Mouse (Mus musculus) heart, embryonic 11.5 days (tissue): ENCODE data around the gene Sema4a. TPM values are rescaled to one million over a fixed set of nuclear protein-coding genes. Genes with fewer than 3 reads are reported as not detected.

Experiments used
- ATAC-seq: fragments of 200-750 bp; cut with Nextera tagmentation; replicated peaks from 2 replicates; pipeline ENCODE4 v1.8.0; 2017; ENCODE audit warnings: moderate library complexity; ENCODE audit not compliant: insufficient number of reproducible peaks, low FRiP score, low TSS enrichment
- H3K27ac ChIP-seq: fragments of 300-500 bp; sonication (generic); 2 replicates; pipeline ENCODE4 v1.5.1; 2014; ENCODE audit warnings: mild to moderate bottlenecking, low read depth, low read length
- H3K27me3 ChIP-seq: fragments of 300-500 bp; sonication (generic); 2 replicates; pipeline ENCODE4 v1.6.1; 2014; ENCODE audit warnings: mild to moderate bottlenecking, low read length, mixed read lengths; ENCODE audit not compliant: control insufficient read depth, insufficient read depth
- H3K36me3 ChIP-seq: fragments of 300-500 bp; sonication (generic); 2 replicates; pipeline ENCODE4 v1.6.1; 2014; ENCODE audit warnings: mild to moderate bottlenecking, low read length, moderate library complexity, mixed read lengths; ENCODE audit not compliant: control insufficient read depth, insufficient read depth
- H3K4me1 ChIP-seq: fragments of 300-500 bp; sonication (generic); 2 replicates; pipeline ENCODE4 v1.6.1; 2014; ENCODE audit warnings: low read length; ENCODE audit not compliant: control insufficient read depth, insufficient read depth
- H3K4me2 ChIP-seq: fragments of 300-500 bp; sonication (generic); 2 replicates; pipeline ENCODE4 v1.6.1; 2014; ENCODE audit warnings: mild to moderate bottlenecking, moderate library complexity
- H3K4me3 ChIP-seq: fragments of 300-500 bp; sonication (generic); 2 replicates; pipeline ENCODE4 v1.5.1; 2014; ENCODE audit warnings: low read depth, low read length
- H3K9ac ChIP-seq: fragments of 300-500 bp; sonication (generic); 2 replicates; pipeline ENCODE4 v1.6.1; 2014; ENCODE audit warnings: mild to moderate bottlenecking, low read depth, low read length, moderate library complexity
- H3K9me3 ChIP-seq: fragments of 300-500 bp; sonication (generic); replicated peaks from 2 replicates; pipeline ENCODE4 v1.6.1; 2016; ENCODE audit warnings: low read length; ENCODE audit not compliant: control insufficient read depth
- WGBS: fragments of 180-500 bp; shearing (Covaris S2); extraction: QIAGEN DNeasy Blood & Tissue Kit; methylation state at CpG from one replicate; pipeline ENCODE4 v1.1.7; 2014; ENCODE audit not compliant: insufficient replicate concordance; 5-methylcytosine and 5-hydroxymethylcytosine counted together
- polyA plus RNA-seq: library from polyadenylated mRNA; unstranded; fragments of >200 nt; fragmentation: Nextera tagmentation; extraction: Ambion mirVana; gene quantifications from 2 replicates; pipeline ENCODE4 v1.2.1, GENCODE M21; 2014

Gene Sema4a
- polyA plus RNA-seq, 1 experiment from 2014 or later = 0.80 TPM

DNA sequence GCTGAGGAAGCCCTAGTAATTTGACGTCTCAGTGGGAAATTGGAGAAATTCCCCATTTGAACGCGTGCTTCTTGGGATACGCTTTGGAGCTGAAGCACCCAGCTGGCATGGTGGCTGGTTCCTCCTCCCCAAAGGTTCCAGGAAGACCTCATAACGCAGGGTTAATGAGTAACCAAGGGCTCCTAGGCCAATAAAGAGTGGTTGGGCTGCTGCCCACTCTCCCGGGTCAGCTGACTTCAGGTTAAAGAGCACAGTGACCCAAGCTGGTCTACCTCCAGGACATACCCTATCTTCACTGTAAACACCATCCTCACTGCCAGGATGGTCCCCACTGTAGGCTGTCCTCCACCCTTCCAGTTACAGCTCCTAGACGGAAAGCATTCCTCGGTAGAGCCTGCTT is 4.7 kb downstream of the Sema4a start:
- H3K4me2 ChIP-seq = no peak overlapping the region
- no peak overlapping the region for H3K4me3 ChIP-seq
- no peak for ATAC-seq
- H3K4me1 ChIP-seq = no peaks in the 10 kb centered on the region
- H3K27ac ChIP-seq = no peak overlapping the region
- no peaks in the 10 kb centered on the region for H3K36me3 ChIP-seq
- H3K27me3 ChIP-seq = peaks cover 52% of the 10 kb centered on the region
- no peak overlapping the region for H3K9ac ChIP-seq
- no peaks in the 10 kb centered on the region for H3K9me3 ChIP-seq
- 83% methylated on average over 8 of the region's 8 CpGs for WGBS

DNA sequence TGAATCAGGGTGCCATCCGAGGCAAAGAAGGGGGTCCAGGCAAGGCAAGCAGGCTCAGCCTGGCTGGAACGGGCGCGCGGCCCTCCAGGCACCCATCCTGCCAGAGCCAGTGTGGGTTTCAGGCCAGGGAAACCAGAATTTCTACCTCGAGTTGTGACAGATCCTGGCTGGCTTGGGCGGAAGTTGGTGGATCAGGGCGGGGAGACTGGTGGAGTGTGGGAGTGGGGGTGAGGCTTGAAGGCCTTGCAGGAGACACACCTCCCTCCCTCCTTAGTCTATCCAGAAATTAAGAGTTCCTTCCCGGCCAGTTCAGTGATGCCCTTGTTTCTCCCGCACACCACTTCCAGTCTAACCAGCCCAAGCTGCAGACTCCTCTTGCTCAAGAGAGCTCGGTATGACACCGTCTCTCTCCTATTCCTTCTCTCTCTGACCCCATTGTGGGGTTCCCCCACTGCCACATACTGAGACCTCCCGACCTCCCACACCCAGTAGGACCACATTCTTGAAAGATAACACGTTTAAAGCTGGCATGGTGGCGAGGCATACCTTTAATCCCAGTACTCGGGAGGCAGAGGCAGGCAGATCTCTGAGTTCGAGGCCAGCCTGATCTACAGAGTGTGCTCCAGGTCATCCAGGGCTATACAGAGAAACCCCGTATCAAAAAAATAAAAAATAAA is 5.3 kb downstream of the Sema4a start:
- no peak overlapping the region for H3K4me3 ChIP-seq
- no peak for ATAC-seq
- no peak overlapping the region for H3K9ac ChIP-seq
- H3K4me1 ChIP-seq = no peaks in the 10 kb centered on the region
- no peak overlapping the region for H3K4me2 ChIP-seq
- no peaks in the 10 kb centered on the region for H3K36me3 ChIP-seq
- 66% methylated on average over 18 of the region's 18 CpGs for WGBS
- peaks cover 52% of the 10 kb centered on the region for H3K27me3 ChIP-seq
- H3K27ac ChIP-seq = no peak overlapping the region
- no peaks in the 10 kb centered on the region for H3K9me3 ChIP-seq

DNA sequence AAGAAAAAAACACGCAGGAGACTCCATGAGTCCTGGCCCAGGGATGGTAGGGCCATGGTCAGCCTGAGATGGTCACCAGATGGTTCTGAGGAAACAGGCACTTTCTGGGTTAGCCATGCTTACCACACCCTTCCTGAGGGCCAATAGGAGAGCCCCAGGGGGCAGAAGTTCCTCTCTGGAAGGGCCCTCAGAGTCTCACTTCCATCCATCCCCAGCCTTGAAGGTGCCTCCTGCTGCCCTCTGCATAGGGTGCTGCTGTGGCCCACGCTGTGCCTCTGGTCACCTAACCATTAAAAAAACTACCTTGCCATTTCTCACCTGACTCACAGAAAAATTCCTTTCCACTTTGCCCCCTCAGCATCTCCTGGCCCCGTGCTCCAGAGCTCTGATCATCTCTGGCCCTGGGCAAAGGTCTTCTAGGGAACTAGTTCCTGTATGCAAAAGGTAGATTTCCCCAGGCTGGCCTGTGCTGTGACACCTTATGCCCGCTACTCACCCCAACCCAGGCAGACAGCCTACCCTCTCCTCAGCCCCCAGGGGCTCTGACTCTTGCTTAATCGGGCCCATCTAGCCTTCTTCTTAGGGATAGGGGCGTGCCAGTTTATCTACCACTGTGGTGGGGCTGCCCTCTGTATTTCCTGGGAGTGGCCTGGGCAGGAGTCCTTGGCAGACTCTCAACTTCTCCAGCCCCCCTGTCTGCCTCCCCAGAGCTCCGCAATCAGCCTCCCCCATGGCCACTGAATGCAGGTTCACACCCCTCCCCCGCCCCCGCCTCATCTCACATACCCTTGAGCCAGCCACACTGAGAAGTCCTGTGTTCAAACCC is 6.0 kb downstream of the Sema4a start:
- Histone ChIP-seq H3K36me3 (no peaks in the 10 kb centered on the region), H3K27ac (no peak overlapping the region), H3K27me3 (peaks cover 50% of the 10 kb centered on the region), H3K4me2 (no peak overlapping the region), H3K9me3 (no peaks in the 10 kb centered on the region), H3K4me3 (no peak overlapping the region), H3K4me1 (no peaks in the 10 kb centered on the region), H3K9ac (no peak overlapping the region)
- 35% methylated on average over 9 of the region's 9 CpGs for WGBS
- ATAC-seq = 0 out of 2 replicates have a peak, but pooled peaks have one; percentile 40

DNA sequence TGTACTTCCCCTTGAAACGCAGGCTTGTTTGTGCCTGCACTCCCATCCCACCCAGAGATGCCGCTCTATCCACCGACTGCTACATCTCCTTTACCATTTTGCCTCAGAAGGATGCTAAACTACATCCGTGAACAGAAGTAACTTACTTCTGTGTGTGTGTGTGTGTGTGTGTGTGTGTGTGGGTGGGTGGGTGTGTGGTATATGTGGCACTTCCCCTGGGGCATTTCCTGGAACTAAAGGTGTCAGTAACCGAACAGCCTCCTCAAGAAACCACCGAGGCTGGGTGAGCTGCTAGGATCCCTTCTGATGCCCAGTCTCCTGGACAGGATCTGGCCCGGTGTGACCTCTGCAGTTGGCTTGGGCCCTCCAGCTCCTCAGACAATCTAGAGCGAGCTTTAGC is 7.0 kb downstream of the Sema4a start:
- no peak overlapping the region for H3K9ac ChIP-seq

DNA sequence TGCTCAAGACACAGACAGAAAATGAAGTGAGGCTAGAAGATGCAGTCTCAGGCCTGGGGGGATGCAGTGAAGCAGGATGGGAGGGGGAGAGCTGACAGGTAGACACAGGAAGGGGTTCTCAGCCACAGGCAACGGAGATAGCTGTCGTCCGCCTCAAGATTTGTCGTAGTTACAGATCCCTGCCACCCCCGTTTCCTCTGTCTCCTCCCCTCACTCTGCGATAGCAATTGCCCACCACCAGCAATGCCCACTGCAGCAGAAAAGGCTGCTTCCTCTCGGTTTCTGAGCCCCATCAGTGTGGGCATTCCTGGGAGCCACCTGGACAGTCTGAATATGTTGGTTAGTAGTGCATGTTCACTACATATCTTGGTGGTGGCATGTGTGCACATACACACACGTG is 7.6 kb downstream of the Sema4a start:
- WGBS = 49% methylated on average over 8 of the region's 8 CpGs
- H3K27ac ChIP-seq = no peak overlapping the region
- no peak overlapping the region for H3K4me3 ChIP-seq
- H3K4me2 ChIP-seq = no peak overlapping the region
- no peak for ATAC-seq
- H3K9me3 ChIP-seq = no peaks in the 10 kb centered on the region
- H3K36me3 ChIP-seq = no peaks in the 10 kb centered on the region
- H3K9ac ChIP-seq = no peak overlapping the region
- H3K27me3 ChIP-seq = peaks cover 46% of the 10 kb centered on the region
- H3K4me1 ChIP-seq = no peaks in the 10 kb centered on the region

More for the DNA sequence above, 7.0 kb downstream of the Sema4a start:
- Histone ChIP-seq H3K27me3 (peaks cover 47% of the 10 kb centered on the region), H3K4me3 (no peak overlapping the region), H3K27ac (no peak overlapping the region), H3K4me1 (no peaks in the 10 kb centered on the region), H3K9me3 (no peaks in the 10 kb centered on the region), H3K4me2 (no peak overlapping the region), H3K36me3 (no peaks in the 10 kb centered on the region)
- 72% methylated on average over 8 of the region's 8 CpGs for WGBS
- ATAC-seq = no peak

DNA sequence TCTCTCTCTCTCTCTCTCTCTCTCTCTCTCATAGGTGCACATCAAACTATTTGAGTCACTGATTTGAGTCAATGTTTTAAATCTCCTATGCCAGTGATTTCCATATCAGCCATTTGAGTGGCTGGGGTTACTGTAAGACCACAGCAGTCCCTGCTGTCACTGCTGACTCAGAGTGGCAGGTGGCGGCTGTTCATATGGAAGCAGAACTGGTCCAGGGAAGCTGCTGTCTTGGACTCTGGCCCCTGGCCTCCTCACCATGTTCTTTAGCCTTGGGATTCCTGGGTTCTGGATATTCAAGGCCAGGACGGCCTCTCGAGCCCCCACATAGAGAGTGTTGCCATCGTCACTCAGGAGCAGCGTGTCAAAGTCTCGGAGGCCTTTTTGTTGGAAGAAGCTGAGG is 8.3 kb downstream of the Sema4a start:
- Histone ChIP-seq H3K4me3 (no peak overlapping the region), H3K27ac (no peak overlapping the region), H3K4me2 (no peak overlapping the region), H3K9me3 (no peaks in the 10 kb centered on the region), H3K9ac (no peak overlapping the region), H3K36me3 (no peaks in the 10 kb centered on the region), H3K27me3 (peaks cover 44% of the 10 kb centered on the region), H3K4me1 (no peaks in the 10 kb centered on the region)
- 63% methylated on average over 6 of the region's 6 CpGs for WGBS
- no peak for ATAC-seq

DNA sequence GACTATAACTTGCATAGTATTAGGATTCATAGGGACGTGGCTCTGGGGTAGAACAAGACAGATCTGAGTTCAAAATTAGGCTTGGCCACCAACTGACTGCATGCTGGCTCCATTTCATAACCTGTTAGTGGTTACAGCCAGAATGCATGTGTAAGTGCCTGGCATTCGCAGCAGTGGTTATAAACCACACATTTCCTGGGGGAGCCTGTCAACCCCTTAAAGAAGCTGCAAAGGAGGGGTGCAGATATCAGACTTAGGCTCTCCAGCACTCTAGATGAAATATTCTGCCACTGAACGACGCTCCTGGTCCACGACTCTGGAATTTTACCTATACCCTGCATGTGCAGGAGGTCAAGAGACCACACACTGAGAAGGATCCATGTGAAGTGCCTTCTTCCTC is 8.7 kb downstream of the Sema4a start:
- Histone ChIP-seq H3K36me3 (no peaks in the 10 kb centered on the region), H3K4me3 (no peak overlapping the region), H3K4me1 (no peaks in the 10 kb centered on the region), H3K4me2 (no peak overlapping the region), H3K27me3 (peaks cover 40% of the 10 kb centered on the region), H3K9me3 (no peaks in the 10 kb centered on the region), H3K27ac (no peak overlapping the region), H3K9ac (no peak overlapping the region)
- ATAC-seq = no peak
- 61% methylated on average over 5 of the region's 5 CpGs for WGBS

DNA sequence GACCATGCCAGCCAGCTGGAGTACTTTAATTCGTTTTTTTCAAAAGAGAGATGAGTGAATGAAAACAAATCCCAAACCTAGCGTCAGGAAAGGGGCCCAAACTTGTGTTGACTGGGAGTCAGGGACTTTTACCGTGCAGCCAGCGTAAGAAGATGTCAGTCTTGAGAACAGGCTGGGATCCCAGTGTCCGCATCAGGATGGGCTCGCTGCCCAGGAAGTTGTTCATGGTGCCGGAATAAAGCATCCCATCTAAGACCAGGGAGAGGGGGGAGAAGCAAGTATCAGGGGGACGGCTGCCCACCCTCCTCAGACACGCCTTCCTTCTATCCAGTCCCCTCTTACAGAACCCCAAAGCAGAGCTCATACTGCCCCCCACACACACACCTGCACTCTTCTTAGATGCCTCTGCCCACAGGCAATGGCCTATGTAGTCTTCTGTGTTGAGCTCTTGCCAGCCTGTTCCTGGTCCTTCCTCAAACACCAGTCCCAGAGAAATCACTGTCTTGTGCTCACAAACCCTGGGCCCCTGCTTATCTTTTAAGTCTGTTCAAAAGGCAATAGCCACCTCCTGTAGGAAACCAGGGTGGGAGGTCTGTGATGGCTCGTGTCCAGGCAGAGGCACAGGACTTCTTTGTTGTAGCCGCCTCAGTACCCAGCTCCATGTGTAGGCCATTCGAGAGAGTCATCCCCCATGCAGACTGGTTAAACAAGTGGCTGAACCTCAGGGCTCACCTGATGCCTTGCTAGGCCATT is 10.4 kb downstream of the Sema4a start:
- H3K27me3 ChIP-seq = peaks cover 35% of the 10 kb centered on the region
- no peak overlapping the region for H3K27ac ChIP-seq
- no peaks in the 10 kb centered on the region for H3K4me1 ChIP-seq
- no peak overlapping the region for H3K9ac ChIP-seq
- H3K36me3 ChIP-seq = no peaks in the 10 kb centered on the region
- no peak for ATAC-seq
- WGBS = 63% methylated on average over 12 of the region's 12 CpGs
- H3K4me2 ChIP-seq = no peak overlapping the region
- no peak overlapping the region for H3K4me3 ChIP-seq
- H3K9me3 ChIP-seq = no peaks in the 10 kb centered on the region
